Mouse (Mus musculus) embryonic facial prominence, embryonic 13.5 days (tissue): Measurements from ENCODE around the gene Fam3c. TPM values are rescaled to one million over a fixed set of nuclear protein-coding genes. Genes with fewer than 3 reads are reported as not detected.

Experiments
- ATAC-seq: fragments of 200-750 bp; cut with Nextera tagmentation; 2 replicates; pipeline ENCODE4 v1.8.0; 2017; ENCODE audit warnings: low read depth; ENCODE audit not compliant: insufficient number of reproducible peaks, insufficient read depth, low FRiP score, low TSS enrichment
- H3K27ac ChIP-seq: fragments of 300-500 bp; sonication (generic); 2 replicates; pipeline ENCODE4 v1.5.1; 2015; ENCODE audit warnings: moderate library complexity, mild to moderate bottlenecking, inconsistent platforms
- H3K27me3 ChIP-seq: fragments of 300-500 bp; sonication (generic); 2 replicates; pipeline ENCODE4 v1.6.1; 2015; ENCODE audit warnings: mild to moderate bottlenecking, inconsistent platforms
- H3K36me3 ChIP-seq: fragments of 300-500 bp; sonication (generic); 2 replicates; pipeline ENCODE4 v1.6.1; 2015; ENCODE audit warnings: mild to moderate bottlenecking, inconsistent platforms
- H3K4me1 ChIP-seq: fragments of 300-500 bp; sonication (generic); 2 replicates; pipeline ENCODE4 v1.6.1; 2015; ENCODE audit warnings: inconsistent platforms
- H3K4me2 ChIP-seq: fragments of 300-500 bp; sonication (generic); 2 replicates; pipeline ENCODE4 v1.6.1; 2015; ENCODE audit warnings: moderate library complexity, mild to moderate bottlenecking, inconsistent platforms
- H3K4me3 ChIP-seq: fragments of 300-500 bp; sonication (generic); 2 replicates; pipeline ENCODE4 v1.5.1; 2015; ENCODE audit warnings: mild to moderate bottlenecking, inconsistent platforms
- H3K9ac ChIP-seq: fragments of 300-500 bp; sonication (generic); 2 replicates; pipeline ENCODE4 v1.6.1; 2015; ENCODE audit warnings: mild to moderate bottlenecking, inconsistent platforms
- H3K9me3 ChIP-seq: fragments of 300-500 bp; sonication (generic); 2 replicates; pipeline ENCODE4 v1.6.1; 2016; ENCODE audit warnings: inconsistent platforms
- WGBS: fragments of 180-500 bp; shearing (Covaris S2); methylation state at CpG from one replicate; pipeline ENCODE4 v1.1.7; 2015; ENCODE audit warnings: mixed read lengths; 5-methylcytosine and 5-hydroxymethylcytosine counted together
- polyA plus RNA-seq: library from polyadenylated mRNA; unstranded; fragments of >200 nt; fragmentation: Nextera tagmentation; extraction: Ambion mirVana; gene quantifications from 2 replicates; pipeline ENCODE4 v1.2.1, GENCODE M21; 2015

Gene Fam3c
- polyA plus RNA-seq, 1 experiment from 2014 or later = 57.5 TPM

DNA sequence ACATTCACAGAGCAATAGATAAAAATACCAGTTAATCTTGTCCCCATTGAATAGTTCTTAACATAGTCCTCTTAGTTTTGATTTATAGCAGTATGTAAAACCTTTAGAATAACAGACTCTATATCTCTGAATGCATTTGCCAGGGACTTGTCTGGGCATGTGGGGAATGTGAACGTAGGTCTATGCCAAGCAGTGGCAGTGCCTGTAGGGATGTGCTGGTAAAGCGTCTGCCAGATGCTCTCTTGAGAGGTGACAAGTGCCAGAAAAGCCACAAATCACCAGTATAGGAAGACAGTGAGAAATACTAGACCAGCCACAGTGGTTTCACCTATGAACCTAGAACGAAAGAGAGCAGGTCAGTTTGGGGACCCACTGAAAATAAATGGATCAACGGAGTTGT lies 93.5 kb downstream of the Fam3c start:
- Histone ChIP-seq H3K9me3 (no peaks in the 10 kb centered on the region), H3K4me2 (no peak overlapping the region), H3K9ac (no peak overlapping the region), H3K4me3 (no peak overlapping the region), H3K4me1 (no peaks in the 10 kb centered on the region), H3K36me3 (no peaks in the 10 kb centered on the region), H3K27me3 (no peaks in the 10 kb centered on the region), H3K27ac (no peak overlapping the region)
- WGBS = 73% methylated on average over 4 of the region's 4 CpGs
- ATAC-seq = no peak

GRCm38 (mm10) chr6:22258784-22259183 lies 97.3 kb downstream of the Fam3c start:
- H3K4me2 ChIP-seq = no peak overlapping the region
- no peaks in the 10 kb centered on the region for H3K9me3 ChIP-seq
- no peaks in the 10 kb centered on the region for H3K4me1 ChIP-seq
- no peak for ATAC-seq
- no peak overlapping the region for H3K4me3 ChIP-seq
- no peak overlapping the region for H3K27ac ChIP-seq
- H3K27me3 ChIP-seq = no peaks in the 10 kb centered on the region
- no peaks in the 10 kb centered on the region for H3K36me3 ChIP-seq
- WGBS = 91% methylated on average over 4 of the region's 4 CpGs
- no peak overlapping the region for H3K9ac ChIP-seq

Other genes starting within 250 kb of the Fam3c start
- gene Wnt16, start 68.0 kb downstream of the Fam3c start, polyA plus RNA-seq = 7.6 and 9.2 TPM in 2 replicates